Mouse (Mus musculus): ENCODE measurements around the gene Ryr3.

GRCm38 (mm10) chr2:112861792-112862191 lies 355.1 kb downstream of the Ryr3 start:
- no peak for TF ChIP-seq CTCF (IDR thresholded peaks at IDR 0.05; ENCODE audit: low read depth, low read length)
- no peak for TF ChIP-seq GATA1 (IDR thresholded peaks at IDR 0.05; ENCODE audit: borderline replicate concordance, low read length)
- TF ChIP-seq TAL1 (conservative IDR thresholded peaks at IDR 0.05; ENCODE audit: low read depth, low read length), result no peak

Data from G1E (cell line).